Mouse (Mus musculus): Measurements from ENCODE around the gene Wap.

- TF ChIP-seq CTCF (IDR thresholded peaks at IDR 0.05; ENCODE audit: extremely low read depth, insufficient read depth, insufficient read length, insufficient replicate concordance), result peak; percentile 20; the same call in 1 of the 2 replicates
- TF ChIP-seq POLR2A (IDR thresholded peaks at IDR 0.05; ENCODE audit: low read depth, low read length), result no peak
Measured at GRCm38 (mm10) chr11:6647831-6648724, 9.6 kb upstream of the Wap start.
